Mouse (Mus musculus) kidney, embryonic 16.5 days (tissue): ENCODE data around the gene Rtl3. TPM values are rescaled to one million over a fixed set of nuclear protein-coding genes. Genes with fewer than 3 reads are reported as not detected.

Experiments
- ATAC-seq: fragments of 200-750 bp; cut with Nextera tagmentation; 2 replicates; pipeline ENCODE4 v1.8.0; 2017; ENCODE audit warnings: moderate TSS enrichment; ENCODE audit not compliant: low FRiP score, low TSS enrichment
- H3K27ac ChIP-seq: fragments of 300-500 bp; sonication (generic); 2 replicates; pipeline ENCODE4 v1.5.1; 2014; ENCODE audit warnings: low read length
- H3K27me3 ChIP-seq: fragments of 300-500 bp; sonication (generic); 2 replicates; pipeline ENCODE4 v1.6.1; 2014; ENCODE audit warnings: low read length, control low read depth, mixed read lengths; ENCODE audit not compliant: insufficient read depth
- H3K36me3 ChIP-seq: fragments of 300-500 bp; sonication (generic); 2 replicates; pipeline ENCODE4 v1.6.1; 2014; ENCODE audit warnings: low read length, control low read depth, mixed read lengths; ENCODE audit not compliant: insufficient read depth
- H3K4me1 ChIP-seq: fragments of 300-500 bp; sonication (generic); 2 replicates; pipeline ENCODE4 v1.6.1; 2014; ENCODE audit warnings: low read length, control low read depth, mixed read lengths; ENCODE audit not compliant: insufficient read depth
- H3K4me2 ChIP-seq: fragments of 300-500 bp; sonication (generic); replicated peaks from 2 replicates; pipeline ENCODE4 v1.6.1; 2014; ENCODE audit warnings: low read depth, low read length
- H3K4me3 ChIP-seq: fragments of 300-500 bp; sonication (generic); 2 replicates; pipeline ENCODE4 v1.5.1; 2014; ENCODE audit warnings: mild to moderate bottlenecking, low read length
- H3K9ac ChIP-seq: fragments of 300-500 bp; sonication (generic); replicated peaks from 2 replicates; pipeline ENCODE4 v1.6.1; 2014; ENCODE audit warnings: low read length
- H3K9me3 ChIP-seq: fragments of 300-500 bp; sonication (generic); 2 replicates; pipeline ENCODE4 v1.6.1; 2016; ENCODE audit warnings: low read length, control low read depth
- WGBS: fragments of 180-500 bp; shearing (Covaris S2); extraction: QIAGEN DNeasy Blood & Tissue Kit; methylation state at CpG from one replicate; pipeline ENCODE4 v1.1.7; 2014; 5-methylcytosine and 5-hydroxymethylcytosine counted together
- polyA plus RNA-seq: library from polyadenylated mRNA; unstranded; fragments of >200 nt; fragmentation: Nextera tagmentation; extraction: Ambion mirVana; gene quantifications from 2 replicates; pipeline ENCODE4 v1.2.1, GENCODE M21; 2015

The Rtl3 gene
- polyA plus RNA-seq = 4.0 and 5.0 TPM in 2 replicates

DNA sequence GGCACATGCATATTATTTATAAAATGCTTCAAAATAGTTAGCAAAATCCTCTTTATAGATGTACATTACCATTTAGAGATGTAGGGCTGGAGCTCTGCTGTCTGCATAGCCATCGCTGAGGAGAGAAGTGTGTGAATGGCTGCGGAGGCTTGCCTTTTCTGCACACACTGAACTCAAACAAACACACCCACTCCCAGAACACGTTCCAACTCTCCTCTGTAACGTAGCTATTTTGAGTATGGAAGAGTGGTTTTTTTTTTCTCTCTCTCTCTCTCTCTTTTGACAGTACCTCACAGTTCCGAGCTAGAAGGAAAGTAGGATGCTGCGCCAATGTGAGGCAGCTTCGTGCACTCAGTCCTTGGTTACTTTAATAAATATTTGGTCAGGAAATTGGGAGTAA lies at the start of gene Rtl3:
Rtl3 (minus strand) TSS at position 236 of the 400 bp plus-strand sequence.
- 0 out of 2 replicates have a peak, but pooled peaks cover 3% of the 10 kb centered on the region for H3K4me1 ChIP-seq
- peaks cover 9% of the 10 kb centered on the region; the same call in 1 of the 2 replicates for H3K9me3 ChIP-seq
- WGBS = 63% methylated on average over 7 of the region's 7 CpGs
- H3K27ac ChIP-seq = 0 out of 2 replicates have a peak within 1 kb of the TSS, but pooled peaks have one; percentile 18
- no peak for ATAC-seq
- no peak within 1 kb of the TSS for H3K9ac ChIP-seq
- no peak within 1 kb of the TSS for H3K4me3 ChIP-seq
- H3K27me3 ChIP-seq = no peaks in the 10 kb centered on the region
- H3K36me3 ChIP-seq = no peaks in the 10 kb centered on the region
- H3K4me2 ChIP-seq = 0 out of 2 replicates have a peak within 1 kb of the TSS, but pooled peaks have one; percentile 4

DNA sequence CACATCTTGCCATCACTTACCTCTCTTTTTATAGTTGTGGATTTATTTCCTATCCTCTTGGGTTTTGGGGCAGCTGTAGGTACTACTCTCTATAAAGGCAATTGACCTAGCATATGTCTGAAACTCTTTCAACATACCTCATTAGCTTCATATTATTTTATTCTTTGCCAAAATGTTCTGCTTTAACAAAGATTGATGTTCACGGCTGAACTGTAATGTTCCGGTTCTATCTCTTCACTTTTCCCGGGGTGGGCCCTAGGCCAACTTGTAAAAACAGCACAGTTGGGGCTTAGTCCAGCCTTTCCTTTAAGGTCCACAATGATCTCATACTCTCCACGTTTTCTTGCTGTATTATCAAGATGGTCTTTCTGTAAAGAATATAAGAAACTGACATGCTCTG lies 31.9 kb upstream of the Rtl3 start:
- H3K9ac ChIP-seq = no peak overlapping the region
- no peaks in the 10 kb centered on the region for H3K36me3 ChIP-seq
- H3K4me2 ChIP-seq = no peak overlapping the region
- no peaks in the 10 kb centered on the region for H3K27me3 ChIP-seq
- ATAC-seq = no peak
- H3K9me3 ChIP-seq = no peaks in the 10 kb centered on the region
- no peak overlapping the region for H3K4me3 ChIP-seq
- H3K27ac ChIP-seq = no peak overlapping the region
- WGBS = 59% methylated on average over 4 of the region's 4 CpGs
- no peaks in the 10 kb centered on the region for H3K4me1 ChIP-seq

GRCm38 (mm10) chrX:106871894-106872293 lies 31.4 kb upstream of the Rtl3 start:
- WGBS = 39% methylated on average over 3 of the region's 3 CpGs
- H3K36me3 ChIP-seq = no peaks in the 10 kb centered on the region
- H3K4me2 ChIP-seq = no peak overlapping the region
- no peaks in the 10 kb centered on the region for H3K4me1 ChIP-seq
- ATAC-seq = 0 out of 2 replicates have a peak, but pooled peaks have one; percentile 4
- H3K4me3 ChIP-seq = no peak overlapping the region
- H3K27me3 ChIP-seq = no peaks in the 10 kb centered on the region
- H3K9ac ChIP-seq = no peak overlapping the region
- H3K27ac ChIP-seq = no peak overlapping the region
- no peaks in the 10 kb centered on the region for H3K9me3 ChIP-seq

DNA sequence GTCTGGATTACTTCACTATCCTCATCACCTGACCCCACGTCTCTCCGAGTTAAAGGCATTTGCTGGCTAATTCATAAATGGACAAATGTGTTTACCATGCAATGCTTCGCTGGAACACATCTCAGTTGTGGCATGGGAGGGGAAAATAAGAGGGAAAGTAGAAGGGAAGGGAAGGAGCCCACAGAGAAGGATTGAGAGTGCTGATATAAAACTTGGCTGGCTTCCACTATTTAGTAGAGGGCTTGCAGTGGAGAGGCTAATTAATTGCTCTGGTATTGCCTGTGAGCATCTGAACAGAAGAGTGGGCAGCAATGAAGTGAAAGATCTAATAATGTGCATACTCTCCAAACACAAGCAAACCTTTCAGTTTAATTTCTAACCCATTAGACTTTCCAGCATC lies 31.0 kb upstream of the Rtl3 start:
- H3K9ac ChIP-seq = no peak overlapping the region
- H3K27ac ChIP-seq = no peak overlapping the region
- no peaks in the 10 kb centered on the region for H3K4me1 ChIP-seq
- H3K27me3 ChIP-seq = no peaks in the 10 kb centered on the region
- WGBS = 56% methylated on average over 3 of the region's 3 CpGs
- no peaks in the 10 kb centered on the region for H3K36me3 ChIP-seq
- no peak overlapping the region for H3K4me3 ChIP-seq
- ATAC-seq = peak; percentile 19; the same call in 1 of the 2 replicates
- no peak overlapping the region for H3K4me2 ChIP-seq
- H3K9me3 ChIP-seq = no peaks in the 10 kb centered on the region

- no peak for ATAC-seq
- Histone ChIP-seq H3K4me2 (no peak overlapping the region), H3K27me3 (peaks cover 2% of the 10 kb centered on the region; the same call in 1 of the 2 replicates), H3K36me3 (no peaks in the 10 kb centered on the region), H3K9ac (no peak overlapping the region), H3K4me3 (no peak overlapping the region), H3K27ac (no peak overlapping the region), H3K4me1 (no peaks in the 10 kb centered on the region), H3K9me3 (no peaks in the 10 kb centered on the region)
- 73% methylated on average over 3 of the region's 3 CpGs for WGBS
Observed at GRCm38 (mm10) chrX:106853523-106854300, 13.3 kb upstream of the Rtl3 start.

- ATAC-seq = peak; percentile 51; the same call in 1 of the 2 replicates
Observed at GRCm38 (mm10) chrX:106839591-106839990, 853 bp downstream of the Rtl3 start.

GRCm38 (mm10) chrX:106830494-106830893 lies 9.9 kb downstream of the Rtl3 start:
- no peaks in the 10 kb centered on the region for H3K36me3 ChIP-seq
- no peaks in the 10 kb centered on the region for H3K4me1 ChIP-seq
- no peak overlapping the region for H3K4me3 ChIP-seq
- H3K9me3 ChIP-seq = no peaks in the 10 kb centered on the region
- H3K27me3 ChIP-seq = no peaks in the 10 kb centered on the region
- ATAC-seq = no peak
- no peak overlapping the region for H3K4me2 ChIP-seq
- H3K27ac ChIP-seq = no peak overlapping the region
- no peak overlapping the region for H3K9ac ChIP-seq
- 56% methylated on average over 1 of the region's 1 CpGs for WGBS

More at GRCm38 (mm10) chrX:106839591-106839990, 853 bp downstream of the Rtl3 start:
- Histone ChIP-seq H3K4me1 (0 out of 2 replicates have a peak, but pooled peaks cover 3% of the 10 kb centered on the region), H3K36me3 (no peaks in the 10 kb centered on the region), H3K9me3 (peaks cover 9% of the 10 kb centered on the region; the same call in 1 of the 2 replicates), H3K4me2 (no peak overlapping the region), H3K9ac (no peak overlapping the region), H3K27me3 (no peaks in the 10 kb centered on the region), H3K27ac (0 out of 2 replicates have a peak overlapping the region, but pooled peaks have one; percentile 18), H3K4me3 (no peak overlapping the region)
- 47% methylated on average over 5 of the region's 5 CpGs for WGBS

GRCm38 (mm10) chrX:106809560-106810226 lies 30.8 kb downstream of the Rtl3 start:
- Histone ChIP-seq H3K4me2 (no peak overlapping the region), H3K9ac (no peak overlapping the region), H3K4me1 (no peaks in the 10 kb centered on the region), H3K9me3 (no peaks in the 10 kb centered on the region), H3K27ac (no peak overlapping the region), H3K4me3 (no peak overlapping the region), H3K36me3 (no peaks in the 10 kb centered on the region), H3K27me3 (no peaks in the 10 kb centered on the region)
- ATAC-seq = no peak
- WGBS = 78% methylated on average over 7 of the region's 7 CpGs

- 79% methylated on average over 2 of the region's 2 CpGs for WGBS
- Histone ChIP-seq H3K27ac (no peak overlapping the region), H3K4me2 (no peak overlapping the region)
Observed at GRCm38 (mm10) chrX:106804387-106804786, 36.1 kb downstream of the Rtl3 start.

More at GRCm38 (mm10) chrX:106804387-106804786, 36.1 kb downstream of the Rtl3 start:
- no peaks in the 10 kb centered on the region for H3K4me1 ChIP-seq
- ATAC-seq = no peak
- H3K36me3 ChIP-seq = no peaks in the 10 kb centered on the region
- no peaks in the 10 kb centered on the region for H3K9me3 ChIP-seq
- H3K27me3 ChIP-seq = peaks cover 3% of the 10 kb centered on the region; the same call in 1 of the 2 replicates
- no peak overlapping the region for H3K9ac ChIP-seq
- no peak overlapping the region for H3K4me3 ChIP-seq
